Mouse (Mus musculus) hindbrain, postnatal 0 days (tissue): ENCODE measurements at regions not wholly inside any gene's neighbourhood (a gene's known extent, or its start where the extent isn't known, plus 50 kb on each side); places are given as distances from the start of the nearest gene placed in this dataset.

ENCODE experiments used
- ATAC-seq: fragments of 200-750 bp; cut with Nextera tagmentation; 2 replicates; pipeline ENCODE4 v1.8.0; 2017; ENCODE audit warnings: mild to moderate bottlenecking, moderate TSS enrichment, moderate library complexity
- DNase-seq: peaks from one replicate; pipeline ENCODE4 v3.0.0-alpha.2; 2015; ENCODE audit warnings: low spot score
- H3K27ac ChIP-seq: fragments of 300-500 bp; sonication (generic); 2 replicates; pipeline ENCODE4 v1.5.1; 2014; ENCODE audit warnings: mild to moderate bottlenecking
- H3K27me3 ChIP-seq: fragments of 300-500 bp; sonication (generic); 2 replicates; pipeline ENCODE4 v1.6.1; 2014; ENCODE audit warnings: low read length, mixed read lengths; ENCODE audit not compliant: insufficient read depth
- H3K36me3 ChIP-seq: fragments of 300-500 bp; sonication (generic); 2 replicates; pipeline ENCODE4 v1.6.1; 2014; ENCODE audit warnings: low read length, mixed read lengths; ENCODE audit not compliant: insufficient read depth
- H3K4me1 ChIP-seq: fragments of 300-500 bp; sonication (generic); 2 replicates; pipeline ENCODE4 v1.6.1; 2014; ENCODE audit warnings: antibody characterized with exemption, low read length, mixed read lengths; ENCODE audit not compliant: insufficient read depth
- H3K4me2 ChIP-seq: fragments of 300-500 bp; sonication (generic); 2 replicates; pipeline ENCODE4 v1.6.1; 2014; ENCODE audit warnings: low read depth, mild to moderate bottlenecking, low read length, moderate library complexity, mixed read lengths
- H3K4me3 ChIP-seq: fragments of 300-500 bp; sonication (generic); 2 replicates; pipeline ENCODE4 v1.5.1; 2014; ENCODE audit warnings: low read length
- H3K9ac ChIP-seq: fragments of 300-500 bp; sonication (generic); replicated peaks from 2 replicates; pipeline ENCODE4 v1.6.1; 2014; ENCODE audit warnings: mild to moderate bottlenecking, low read length, moderate library complexity, mixed read lengths
- H3K9me3 ChIP-seq: fragments of 300-500 bp; sonication (generic); 2 replicates; pipeline ENCODE4 v1.6.1; 2016; ENCODE audit warnings: low read length, mixed read lengths
- CTCF ChIP-seq: IDR thresholded peaks from 2 replicates; pipeline ENCODE4 v1.5.1; 2016; ENCODE audit warnings: antibody characterized with exemption, control low read depth, low read depth
- WGBS: fragments of 180-500 bp; shearing (Covaris S2); extraction: QIAGEN DNeasy Blood & Tissue Kit; methylation state at CpG from one replicate; pipeline ENCODE4 v1.1.7; 2014; 5-methylcytosine and 5-hydroxymethylcytosine counted together

GRCm38 (mm10) chr6:95179993-95180392 lies 63.0 kb downstream of the Kbtbd8 start:
- Histone ChIP-seq H3K4me3 (no peak overlapping the region), H3K9me3 (no peaks in the 10 kb centered on the region), H3K27ac (no peak overlapping the region), H3K4me2 (no peak overlapping the region), H3K27me3 (no peaks in the 10 kb centered on the region), H3K9ac (no peak overlapping the region), H3K36me3 (no peaks in the 10 kb centered on the region), H3K4me1 (no peaks in the 10 kb centered on the region)
- ATAC-seq = no peak
- 84% methylated on average over 2 of the region's 2 CpGs for WGBS
- no peak for DNase-seq
- no peak for TF ChIP-seq CTCF

GRCm38 (mm10) chr6:95182238-95182637 lies 65.2 kb downstream of the Kbtbd8 start:
- no peak for TF ChIP-seq CTCF
- no peaks in the 10 kb centered on the region for H3K27me3 ChIP-seq
- 57% methylated on average over 1 of the region's 1 CpGs for WGBS
- H3K4me1 ChIP-seq = no peaks in the 10 kb centered on the region
- H3K9me3 ChIP-seq = no peaks in the 10 kb centered on the region
- DNase-seq (no peak), ATAC-seq (no peak)
- no peak overlapping the region for H3K4me3 ChIP-seq
- H3K27ac ChIP-seq = no peak overlapping the region
- H3K36me3 ChIP-seq = no peaks in the 10 kb centered on the region
- no peak overlapping the region for H3K4me2 ChIP-seq
- no peak overlapping the region for H3K9ac ChIP-seq

DNA sequence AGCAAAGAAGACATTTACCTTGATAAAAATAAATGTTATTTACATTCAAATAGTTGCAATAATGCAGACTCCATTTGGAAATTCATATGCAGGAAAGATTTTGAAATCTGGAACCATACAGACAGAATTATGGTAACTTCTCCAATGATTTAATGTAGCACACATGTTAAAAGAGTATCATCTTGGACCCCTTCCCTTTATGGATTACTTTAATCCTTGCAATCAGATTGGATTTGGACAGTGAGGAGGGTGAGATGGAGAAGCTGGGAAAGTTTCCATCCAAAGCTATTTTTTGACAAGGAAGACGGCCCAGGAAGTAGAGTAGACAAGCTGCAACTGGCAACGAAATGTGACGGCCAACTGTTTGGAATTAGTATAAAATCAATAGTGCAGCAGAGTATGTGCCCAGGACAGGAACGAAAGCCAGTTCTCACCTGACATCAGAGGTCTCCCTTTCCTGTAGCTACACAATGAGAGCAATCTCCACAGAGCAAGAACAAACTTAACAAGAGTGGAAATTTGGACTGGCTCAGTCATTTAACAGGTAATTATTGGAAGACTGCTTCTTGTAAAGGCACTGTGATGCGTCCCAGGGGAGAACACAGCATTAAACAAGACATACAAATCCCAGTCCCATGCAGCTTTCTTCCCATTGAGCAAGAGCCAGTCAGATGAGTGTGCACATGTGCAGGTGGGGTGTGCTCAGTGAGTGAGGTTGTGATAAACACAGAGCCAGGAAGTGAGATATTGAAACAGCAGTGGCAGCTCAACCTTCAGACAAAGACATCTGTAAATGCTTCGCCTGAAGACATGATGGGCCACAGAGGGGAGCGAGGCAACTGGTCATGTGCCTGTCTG lies 68.3 kb downstream of the Kbtbd8 start:
- no peak overlapping the region for H3K4me3 ChIP-seq
- H3K36me3 ChIP-seq = no peaks in the 10 kb centered on the region
- no peak overlapping the region for H3K4me2 ChIP-seq
- no peak for DNase-seq
- TF ChIP-seq CTCF = no peak
- 73% methylated on average over 7 of the region's 7 CpGs for WGBS
- no peaks in the 10 kb centered on the region for H3K9me3 ChIP-seq
- no peak overlapping the region for H3K9ac ChIP-seq
- H3K4me1 ChIP-seq = no peaks in the 10 kb centered on the region
- ATAC-seq = no peak
- H3K27ac ChIP-seq = no peak overlapping the region
- no peaks in the 10 kb centered on the region for H3K27me3 ChIP-seq

- ATAC-seq (no peak), DNase-seq (no peak)
- Histone ChIP-seq H3K36me3 (no peaks in the 10 kb centered on the region), H3K4me1 (no peaks in the 10 kb centered on the region), H3K4me3 (no peak overlapping the region), H3K9ac (no peak overlapping the region), H3K27ac (no peak overlapping the region), H3K9me3 (no peaks in the 10 kb centered on the region), H3K27me3 (no peaks in the 10 kb centered on the region), H3K4me2 (no peak overlapping the region)
- no peak for TF ChIP-seq CTCF
- 29% methylated on average over 2 of the region's 2 CpGs for WGBS
These were observed 79.6 kb downstream of the Kbtbd8 start for GRCm38 (mm10) chr6:95196631-95197030.

DNA sequence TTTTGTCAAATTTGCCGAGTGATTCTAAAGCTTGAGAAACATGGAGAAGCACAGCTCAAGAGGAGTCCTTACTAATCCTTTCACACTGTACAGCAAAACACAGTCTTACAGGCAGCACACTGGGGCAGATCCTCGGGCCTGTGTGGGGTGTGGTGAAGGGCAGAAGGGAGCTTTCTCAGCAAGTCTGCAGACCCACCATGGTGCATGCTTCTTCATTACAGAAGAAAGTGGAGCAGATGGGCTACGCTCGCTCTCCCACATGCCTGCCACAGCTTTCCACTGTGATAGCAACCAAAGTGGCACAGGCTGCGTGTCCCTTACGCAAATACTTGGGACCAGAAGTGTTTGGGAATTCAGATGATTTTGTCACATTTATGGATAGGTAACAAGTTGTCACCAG lies 81.6 kb downstream of the Kbtbd8 start:
- no peak for TF ChIP-seq CTCF
- no peak overlapping the region for H3K4me3 ChIP-seq
- H3K27me3 ChIP-seq = no peaks in the 10 kb centered on the region
- no peak for DNase-seq
- no peak overlapping the region for H3K27ac ChIP-seq
- no peaks in the 10 kb centered on the region for H3K36me3 ChIP-seq
- peaks cover 10% of the 10 kb centered on the region; the same call in 1 of the 2 replicates for H3K4me1 ChIP-seq
- no peak overlapping the region for H3K4me2 ChIP-seq
- 68% methylated on average over 6 of the region's 6 CpGs for WGBS
- ATAC-seq = no peak
- no peaks in the 10 kb centered on the region for H3K9me3 ChIP-seq
- H3K9ac ChIP-seq = no peak overlapping the region

GRCm38 (mm10) chr6:95202291-95202790 lies 85.3 kb downstream of the Kbtbd8 start:
- Histone ChIP-seq H3K9ac (no peak overlapping the region), H3K4me2 (peak overlapping the region; percentile 45), H3K4me3 (no peak overlapping the region), H3K36me3 (no peaks in the 10 kb centered on the region), H3K27ac (peak overlapping the region; percentile 12; the same call in 1 of the 2 replicates), H3K4me1 (peaks cover 10% of the 10 kb centered on the region; the same call in 1 of the 2 replicates), H3K27me3 (no peaks in the 10 kb centered on the region), H3K9me3 (no peaks in the 10 kb centered on the region)
- DNase-seq (peak; percentile 67), ATAC-seq (peak; percentile 87)
- 9% methylated on average over 6 of the region's 6 CpGs for WGBS
- TF ChIP-seq CTCF = no peak

DNA sequence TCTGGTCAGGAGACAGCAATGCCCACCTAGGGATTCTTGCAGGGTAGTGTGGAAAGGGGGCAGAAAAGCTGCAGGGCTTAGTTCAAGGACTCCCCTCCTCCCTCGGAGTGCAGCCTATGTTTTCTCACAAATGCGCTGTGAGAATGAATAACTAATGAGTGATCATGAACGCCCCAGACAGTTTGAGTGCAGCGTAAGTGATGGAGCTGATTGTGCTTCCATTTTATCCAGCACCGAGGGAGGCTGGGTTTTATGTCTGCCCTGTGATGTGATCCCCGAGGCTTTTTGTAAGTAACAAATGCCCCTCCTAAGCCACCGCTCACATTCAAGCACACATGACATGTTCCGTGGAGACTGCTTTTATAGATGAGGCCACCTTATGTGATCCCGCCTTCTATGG lies 85.9 kb downstream of the Kbtbd8 start:
- no peak for TF ChIP-seq CTCF
- H3K9me3 ChIP-seq = no peaks in the 10 kb centered on the region
- no peaks in the 10 kb centered on the region for H3K27me3 ChIP-seq
- H3K4me3 ChIP-seq = peak overlapping the region; percentile 11; the same call in 1 of the 2 replicates
- peak overlapping the region; percentile 45 for H3K4me2 ChIP-seq
- H3K36me3 ChIP-seq = no peaks in the 10 kb centered on the region
- H3K9ac ChIP-seq = 0 out of 2 replicates have a peak overlapping the region, but pooled peaks have one; percentile 13
- DNase-seq (peak; percentile 27), ATAC-seq (peak; percentile 52)
- peak overlapping the region; percentile 12; the same call in 1 of the 2 replicates for H3K27ac ChIP-seq
- WGBS = 16% methylated on average over 9 of the region's 9 CpGs
- H3K4me1 ChIP-seq = peaks cover 10% of the 10 kb centered on the region; the same call in 1 of the 2 replicates
